Comparison of ENCODE assay signal across 15 mouse cellular contexts in the genomic region with DNA sequence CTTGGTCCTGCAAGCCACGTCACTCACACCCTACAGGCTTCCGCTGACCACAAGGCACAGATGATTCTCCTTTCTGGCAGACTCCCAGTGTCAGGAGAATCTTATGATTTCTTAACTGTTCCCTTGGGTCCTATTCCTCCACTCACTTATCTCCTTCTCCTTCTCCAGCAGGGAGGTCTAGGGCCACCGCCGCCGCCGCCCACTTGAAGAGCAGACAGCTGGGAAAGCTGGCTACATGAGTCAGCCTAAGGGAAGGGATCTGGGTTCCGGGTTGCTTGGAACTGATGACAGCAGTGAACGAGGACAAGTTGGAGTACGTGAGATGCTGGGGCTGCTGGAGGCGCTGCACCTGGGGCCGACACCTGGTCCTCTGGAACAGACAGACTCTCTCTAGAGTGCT.
DNase-seq lines count a peak whose midpoint lies in the region; ATAC-seq lines count a peak whose summit lies in the region.
"Had no signal": no experiment of that assay in that cellular context is flagged by ENCODE, and none has a peak within 500 bp of the region (broad histone marks: within the 10 kb centered on the region; RNA-seq: fewer than 3 reads in every experiment).

No protein-coding gene starts in this region.

- H3K4me1 ChIP-seq in forebrain, embryonic 16.5 days (replicated peaks; ENCODE audit: control insufficient read depth, insufficient read depth, low read length) = no peaks in the 10 kb centered on the region
- H3K4me1 ChIP-seq in liver, embryonic 11.5 days (replicated peaks; ENCODE audit: control insufficient read depth, insufficient read depth, low read length) = no peaks in the 10 kb centered on the region
- H3K4me1 ChIP-seq: embryonic facial prominence, embryonic 12.5 days had no signal

- no peak overlapping the region for H3K4me3 ChIP-seq in forebrain, embryonic 16.5 days (replicated peaks; ENCODE audit: low read length)
- no peak overlapping the region for H3K4me3 ChIP-seq in liver, embryonic 11.5 days (ENCODE audit: low read depth, low read length)
- H3K4me3 ChIP-seq: embryonic facial prominence, embryonic 12.5 days; heart, embryonic 13.5 days; left cerebral cortex, adult 2 months had no signal

- H3K9me3 ChIP-seq in forebrain, embryonic 16.5 days (ENCODE audit: control insufficient read depth, low read length) = no peaks in the 10 kb centered on the region
- H3K9me3 ChIP-seq in liver, embryonic 11.5 days (ENCODE audit: control insufficient read depth, low read length) = no peaks in the 10 kb centered on the region
- H3K9me3 ChIP-seq: embryonic facial prominence, embryonic 12.5 days; G1E; heart, embryonic 13.5 days had no signal

- no peak overlapping the region for H3K4me2 ChIP-seq in forebrain, embryonic 16.5 days (ENCODE audit: low read length)
- no peak overlapping the region for H3K4me2 ChIP-seq in liver, embryonic 11.5 days
- H3K4me2 ChIP-seq: embryonic facial prominence, embryonic 12.5 days; heart, embryonic 13.5 days had no signal

- DNase-seq in adrenal gland, postnatal 14 days = peak; percentile 13
- no peak for DNase-seq in adrenal gland, adult 8-10 months
- peak; percentile 21 to 26 for DNase-seq in right cerebral cortex, adult 2 months (ENCODE audit: low spot score in 2 of 2)
- no peak for DNase-seq in right cerebral cortex, postnatal 4 days
- DNase-seq in heart, postnatal 4 days = peak; percentile 49
- DNase-seq in testis, postnatal 10 days (ENCODE audit: low spot score) = peak; percentile 51
- no peak for DNase-seq in liver, embryonic 11.5 days (ENCODE audit: low spot score)
- DNase-seq: cerebellum, adult 18-20 months; liver had no signal

- 94% methylated on average over 11 of the region's 11 CpGs for WGBS in forebrain, embryonic 16.5 days
- WGBS in liver, embryonic 11.5 days = 84% methylated on average over 11 of the region's 11 CpGs

- H3K9ac ChIP-seq in forebrain, embryonic 16.5 days (replicated peaks; ENCODE audit: low read depth, low read length) = no peak overlapping the region
- H3K9ac ChIP-seq in liver, embryonic 11.5 days (ENCODE audit: low read depth, low read length) = no peak overlapping the region
- H3K9ac ChIP-seq: embryonic facial prominence, embryonic 12.5 days; heart, embryonic 13.5 days had no signal

- ATAC-seq in forebrain, embryonic 16.5 days = no peak
- no peak for ATAC-seq in liver, embryonic 11.5 days (replicated peaks; ENCODE audit: low FRiP score)
- ATAC-seq: forebrain, embryonic 14.5 days had no signal

- H3K36me3 ChIP-seq in forebrain, embryonic 16.5 days (ENCODE audit: control insufficient read depth, insufficient read depth) = no peaks in the 10 kb centered on the region
- H3K36me3 ChIP-seq in liver, embryonic 11.5 days (ENCODE audit: control insufficient read depth, insufficient read depth, low read length) = no peaks in the 10 kb centered on the region
- H3K36me3 ChIP-seq: embryonic facial prominence, embryonic 12.5 days; G1E; heart, embryonic 13.5 days had no signal

- no peak overlapping the region for H3K27ac ChIP-seq in forebrain, embryonic 16.5 days (ENCODE audit: low read length)
- H3K27ac ChIP-seq in liver, embryonic 11.5 days (ENCODE audit: low read depth, low read length) = no peak overlapping the region
- H3K27ac ChIP-seq: embryonic facial prominence, embryonic 12.5 days; heart, embryonic 13.5 days; left cerebral cortex, adult 2 months had no signal

- H3K27me3 ChIP-seq in forebrain, embryonic 16.5 days (replicated peaks; ENCODE audit: control insufficient read depth, insufficient read depth, low read length) = no peaks in the 10 kb centered on the region
- H3K27me3 ChIP-seq in liver, embryonic 11.5 days (replicated peaks; ENCODE audit: control insufficient read depth, insufficient read depth, low read length) = no peaks in the 10 kb centered on the region
- H3K27me3 ChIP-seq: embryonic facial prominence, embryonic 12.5 days had no signal

Comparison
In these comparisons a context has a peak if more than half of its experiments do, and no peak if none do; other contexts are left out.
1. DNase-seq: peak in adrenal gland, postnatal 14 days (single experiment), right cerebral cortex, adult 2 months (2 of 2), heart, postnatal 4 days (single experiment) and testis, postnatal 10 days (single experiment); none in adrenal gland, adult 8-10 months (single experiment), right cerebral cortex, postnatal 4 days (single experiment) and liver, embryonic 11.5 days (single experiment).